Mouse (Mus musculus) bone marrow, adult 2 months (tissue): ENCODE data around the gene Fbxo31.

Source experiments
- CTCF ChIP-seq: fragments of 200-500 bp; IDR thresholded peaks from 2 replicates; pipeline ENCODE4 v1.5.1; 2011; ENCODE audit warnings: low read length, control low read depth; ENCODE audit not compliant: control insufficient read depth, insufficient read depth
- POLR2A ChIP-seq: fragments of 200-500 bp; IDR thresholded peaks from 2 replicates; pipeline ENCODE4 v1.6.1; 2011; ENCODE audit warnings: low read depth, mild to moderate bottlenecking, control low read depth, low read length, borderline replicate concordance; ENCODE audit not compliant: control insufficient read depth

DNA sequence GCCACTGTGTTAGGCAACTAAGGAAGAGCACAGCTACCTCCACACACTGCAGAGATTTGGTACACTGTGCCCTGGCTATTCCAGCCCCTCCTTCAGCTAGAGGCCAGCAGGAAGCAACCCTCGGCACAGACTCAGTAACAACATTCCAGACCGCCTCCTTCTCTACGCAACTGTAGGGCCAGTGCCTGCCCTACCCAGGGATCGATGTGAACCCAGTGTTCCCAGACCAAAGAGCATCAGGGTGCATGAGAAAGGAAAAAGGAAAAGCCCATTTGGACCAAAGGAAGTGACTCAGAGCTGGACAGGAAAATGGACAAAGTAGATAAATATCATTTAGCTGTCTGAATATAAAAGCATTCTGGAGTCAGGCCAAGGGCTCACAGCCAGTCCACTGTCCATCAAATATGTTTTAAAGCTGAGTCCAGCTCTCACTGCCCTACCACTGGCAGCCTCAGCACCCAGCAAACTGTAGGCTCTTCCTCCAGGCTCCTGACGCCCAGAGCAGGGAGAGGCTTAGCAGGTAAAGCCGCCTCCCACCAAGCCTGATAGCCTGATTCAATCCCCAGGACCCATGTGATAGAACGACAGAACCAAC is 40.9 kb upstream of the Fbxo31 start:
- TF ChIP-seq CTCF = no peak
- no peak for TF ChIP-seq POLR2A
